Mouse (Mus musculus) heart, adult 2 months (tissue): ENCODE results near the gene Usp54. TPM values are rescaled to one million over a fixed set of nuclear protein-coding genes. Genes with fewer than 3 reads are reported as not detected.

ENCODE experiments used
- DNase-seq, 2 experiments: peaks; one replicate each; pipeline ENCODE4 v3.0.0; 2021
- H3K27ac ChIP-seq: fragments of 200-600 bp; 2 replicates; pipeline ENCODE4 v1.8.1; 2022
- H3K27me3 ChIP-seq: fragments of 200-500 bp; 2 replicates; pipeline ENCODE4 v1.6.1; 2012; ENCODE audit warnings: mild to moderate bottlenecking, low read length, inconsistent platforms, mixed read lengths; ENCODE audit not compliant: control insufficient read depth, insufficient read depth
- H3K36me3 ChIP-seq: fragments of 200-500 bp; 2 replicates; pipeline ENCODE4 v1.6.1; 2012; ENCODE audit warnings: low read length, inconsistent platforms; ENCODE audit not compliant: control insufficient read depth, insufficient read depth
- H3K4me1 ChIP-seq: fragments of 200-500 bp; 2 replicates; pipeline ENCODE4 v1.6.1; 2011; ENCODE audit warnings: low read length; ENCODE audit not compliant: control insufficient read depth, insufficient read depth
- H3K4me3 ChIP-seq: fragments of 200-600 bp; 2 replicates; pipeline ENCODE4 v1.8.1; 2022
- H3K79me2 ChIP-seq: fragments of 200-500 bp; replicated peaks from 2 replicates; pipeline ENCODE4 v1.6.1; 2012; ENCODE audit warnings: mild to moderate bottlenecking, inconsistent platforms, low read length, moderate library complexity, mixed read lengths; ENCODE audit not compliant: control insufficient read depth, insufficient read depth
- H3K9ac ChIP-seq: fragments of 200-500 bp; 2 replicates; pipeline ENCODE4 v1.6.1; 2012; ENCODE audit warnings: low read depth, mild to moderate bottlenecking, control low read depth, inconsistent platforms, low read length, mixed read lengths
- CTCF ChIP-seq: fragments of 200-600 bp; IDR thresholded peaks from 2 replicates; pipeline ENCODE4 v1.8.1; 2022; ENCODE audit warnings: antibody characterized with exemption, mild to moderate bottlenecking, moderate library complexity
- EP300 ChIP-seq: fragments of 200-500 bp; IDR thresholded peaks from 2 replicates; pipeline ENCODE4 v1.6.1; 2011; ENCODE audit warnings: low read depth, low read length, control low read depth; ENCODE audit not compliant: insufficient read depth
- POLR2A ChIP-seq: fragments of 200-500 bp; IDR thresholded peaks from 2 replicates; pipeline ENCODE4 v1.6.1; 2011; ENCODE audit warnings: mild to moderate bottlenecking, low read depth, low read length, control low read depth; ENCODE audit not compliant: insufficient read depth
- WGBS: fragments of 180-500 bp; shearing (Covaris S2); methylation state at CpG from one replicate; pipeline ENCODE4 v1.1.7; 2018; 5-methylcytosine and 5-hydroxymethylcytosine counted together
- intact Hi-C: fragments of 180-260 bp; cut with DNase I; formaldehyde crosslinking; loops from one replicate; pipeline ENCODE4 v1.15.1; 2025
- polyA plus RNA-seq: library from polyadenylated mRNA; depleted of rRNA; stranded (reverse); fragments of >200 nt; gene quantifications from 2 replicates; pipeline ENCODE4 v1.2.3, GENCODE M21; 2012
- total RNA-seq, 2 experiments: library from RNA; stranded (reverse); gene quantifications; 2 replicates each; pipeline ENCODE4 v1.2.3; 2021

Usp54 gene
- total and polyA plus RNA-seq, 3 experiments, result 10.9 to 16.2 (median 14.1) TPM

DNA sequence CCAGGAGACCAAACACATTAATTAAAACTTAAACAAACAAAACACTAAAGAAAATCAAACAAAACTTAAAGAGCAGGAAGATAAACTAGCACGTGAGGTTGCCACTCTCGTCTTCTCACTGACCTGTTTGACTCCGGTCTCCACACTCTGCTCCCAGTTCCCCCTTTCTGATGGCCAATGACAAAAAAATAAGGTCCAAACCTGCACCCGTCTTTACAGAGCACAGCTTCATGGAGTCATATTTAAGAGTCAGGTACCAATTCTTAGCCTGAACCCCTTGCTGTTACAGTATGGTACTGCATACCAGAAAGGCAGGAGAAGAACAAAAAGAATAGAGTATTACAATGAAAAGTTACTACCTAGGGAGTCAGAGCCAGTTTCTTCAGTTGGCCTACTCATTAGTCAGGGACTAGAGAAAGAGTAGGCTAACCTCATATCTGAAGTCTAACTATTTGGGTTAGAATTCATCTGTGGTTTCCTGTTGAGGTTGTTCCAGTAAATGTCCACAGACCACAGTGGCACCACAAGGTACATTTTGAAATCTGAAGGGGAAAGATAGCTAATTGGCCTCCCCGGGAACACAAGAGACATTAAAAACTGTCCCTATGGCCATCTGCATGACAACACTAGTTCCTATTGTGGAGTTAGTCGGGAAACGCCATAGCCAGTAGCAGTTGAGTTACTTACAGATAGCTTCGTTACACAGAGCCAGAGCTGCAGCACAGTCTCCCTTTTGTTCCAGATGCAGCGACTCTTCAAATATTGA is 75.4 kb downstream of the Usp54 start:
- Histone ChIP-seq H3K9ac (no peak overlapping the region), H3K27ac (no peak overlapping the region), H3K36me3 (no peaks in the 10 kb centered on the region), H3K4me1 (no peaks in the 10 kb centered on the region), H3K79me2 (no peaks in the 10 kb centered on the region), H3K4me3 (no peak overlapping the region), H3K27me3 (no peaks in the 10 kb centered on the region)
- TF ChIP-seq CTCF (no peak), POLR2A (no peak), EP300 (no peak)
- intact Hi-C loops, result no loop called here
- DNase-seq, result no peak
- 87% methylated on average over 9 of the region's 9 CpGs for WGBS

- no peak overlapping the region for H3K27ac ChIP-seq
- H3K79me2 ChIP-seq, result no peaks in the 10 kb centered on the region
- TF ChIP-seq CTCF (peak; percentile 27), POLR2A (no peak)
- 75% methylated on average over 12 of the region's 12 CpGs for WGBS
- H3K9ac ChIP-seq, result no peak overlapping the region
- intact Hi-C loops, result no loop called here
- H3K4me1 ChIP-seq, result no peaks in the 10 kb centered on the region
- no peak overlapping the region for H3K4me3 ChIP-seq
- H3K27me3 ChIP-seq, result no peaks in the 10 kb centered on the region
- no peak for DNase-seq
- H3K36me3 ChIP-seq, result no peaks in the 10 kb centered on the region
These were observed 76.2 kb downstream of the Usp54 start for GRCm38 (mm10) chr14:20564692-20565091.

DNA sequence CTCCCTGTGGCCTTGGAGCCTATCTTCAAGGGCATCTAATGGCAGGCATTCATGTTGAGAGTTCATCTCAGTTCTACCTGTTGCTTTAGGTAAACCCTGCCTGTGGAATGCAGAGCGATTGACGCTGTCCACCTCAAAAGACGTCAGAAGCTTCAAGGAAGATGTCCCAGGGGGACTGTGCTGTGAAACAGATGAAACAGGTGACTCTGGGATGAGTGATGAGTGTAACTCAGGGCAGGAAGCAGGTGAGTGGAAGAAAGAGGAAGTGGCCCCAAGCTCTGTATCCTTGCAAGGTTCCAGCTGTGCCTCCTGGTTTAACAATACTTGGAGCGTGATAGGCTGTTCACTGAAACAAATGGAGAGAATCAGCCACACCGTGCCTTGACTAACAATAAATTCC is 79.0 kb downstream of the Usp54 start:
- H3K79me2 ChIP-seq, result no peaks in the 10 kb centered on the region
- TF ChIP-seq POLR2A, result no peak
- no peak for TF ChIP-seq EP300
- no peak for TF ChIP-seq CTCF
- no peak for DNase-seq
- no peaks in the 10 kb centered on the region for H3K27me3 ChIP-seq
- H3K27ac ChIP-seq, result no peak overlapping the region
- no peak overlapping the region for H3K4me3 ChIP-seq
- 82% methylated on average over 5 of the region's 5 CpGs for WGBS
- no peaks in the 10 kb centered on the region for H3K36me3 ChIP-seq
- H3K4me1 ChIP-seq, result no peaks in the 10 kb centered on the region
- intact Hi-C loops, result no loop called here
- H3K9ac ChIP-seq, result no peak overlapping the region

- H3K36me3 ChIP-seq, result peaks cover 3% of the 10 kb centered on the region; the same call in 1 of the 2 replicates
- DNase-seq, result no peak
These were observed 90.7 kb downstream of the Usp54 start for GRCm38 (mm10) chr14:20550136-20550535.

GRCm38 (mm10) chr14:20546415-20546814 is 94.4 kb downstream of the Usp54 start, which contains the start of gene Ppp3cb:
TSS of gene Ppp3cb (minus strand) at chr14:20546573.
- peaks cover 10% of the 10 kb centered on the region for H3K36me3 ChIP-seq
- TF ChIP-seq EP300, result no peak
- TF ChIP-seq POLR2A, result peak; percentile 47
- H3K4me1 ChIP-seq, result peaks cover 3% of the 10 kb centered on the region
- peak within 1 kb of the TSS; percentile 85 for H3K4me3 ChIP-seq
- peak within 1 kb of the TSS; percentile 88 for H3K9ac ChIP-seq
- peak in 1 of 2 experiments; percentile 85 for DNase-seq
- intact Hi-C loops, result loop anchor here (1.0 to 5.0 kb wide), 3 partner anchors 64 to 154 kb away; partner anchors contain the start of genes Anxa7, Mrps16 and Usp54
- 0% methylated on average over 29 of the region's 29 CpGs for WGBS
- peak within 1 kb of the TSS; percentile 94 for H3K27ac ChIP-seq
- peaks cover 2% of the 10 kb centered on the region; the same call in 1 of the 2 replicates for H3K79me2 ChIP-seq
- H3K27me3 ChIP-seq, result no peaks in the 10 kb centered on the region

More at GRCm38 (mm10) chr14:20550136-20550535, 90.7 kb downstream of the Usp54 start:
- no peaks in the 10 kb centered on the region for H3K27me3 ChIP-seq
- H3K27ac ChIP-seq, result no peak overlapping the region
- H3K79me2 ChIP-seq, result no peaks in the 10 kb centered on the region
- TF ChIP-seq POLR2A, result no peak
- TF ChIP-seq EP300, result no peak
- TF ChIP-seq CTCF, result no peak
- WGBS, result 84% methylated on average over 2 of the region's 2 CpGs
- intact Hi-C loops, result no loop called here
- H3K4me3 ChIP-seq, result no peak overlapping the region
- H3K9ac ChIP-seq, result no peak overlapping the region
- no peaks in the 10 kb centered on the region for H3K4me1 ChIP-seq

DNA sequence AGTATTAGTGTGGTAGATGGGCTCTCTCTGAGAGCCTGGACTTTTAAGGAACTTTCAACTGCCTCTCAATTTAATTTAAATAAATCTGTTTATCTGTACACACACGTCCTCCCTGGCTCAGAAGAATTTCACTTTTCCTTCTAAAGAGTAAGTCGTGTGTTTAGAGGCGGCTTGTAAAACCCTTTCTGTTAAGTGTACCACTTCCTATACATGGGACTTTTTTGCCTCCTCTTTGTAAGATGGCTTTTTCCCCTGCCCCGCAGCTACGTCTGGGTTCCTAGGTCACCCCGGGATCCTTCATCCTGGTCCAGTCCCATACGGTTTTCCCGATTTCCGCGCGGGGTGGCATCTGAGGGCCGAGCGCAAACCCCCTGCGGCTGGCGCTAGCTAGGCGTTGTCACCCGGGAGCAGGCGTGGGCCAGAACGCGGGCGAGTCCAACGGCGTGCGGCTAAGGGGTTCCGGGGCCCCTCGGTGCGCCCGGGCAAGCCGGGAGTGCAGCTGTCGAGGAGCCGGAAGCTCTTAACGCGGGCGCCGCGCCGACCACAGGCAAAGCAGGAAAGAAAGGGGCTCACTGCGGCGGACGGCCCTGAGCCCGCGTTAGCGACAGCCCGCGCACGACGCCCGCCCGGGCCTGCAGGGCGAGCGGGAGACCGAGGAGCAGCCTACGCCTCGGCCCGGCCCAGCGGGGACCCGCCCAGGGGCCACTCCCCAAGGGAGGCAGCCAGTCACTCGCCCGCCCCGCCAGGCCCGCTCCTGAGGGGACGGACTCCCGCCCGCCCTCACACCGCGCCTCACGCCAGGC is 95.1 kb downstream of the Usp54 start:
- Histone ChIP-seq H3K27ac (peak overlapping the region; percentile 94), H3K27me3 (no peaks in the 10 kb centered on the region), H3K9ac (peak overlapping the region; percentile 88), H3K79me2 (peaks cover 2% of the 10 kb centered on the region; the same call in 1 of the 2 replicates), H3K4me3 (peak overlapping the region; percentile 85), H3K36me3 (peaks cover 10% of the 10 kb centered on the region), H3K4me1 (peaks cover 3% of the 10 kb centered on the region)
- intact Hi-C loops, result loop anchor here (1.0 to 5.0 kb wide), 3 partner anchors 63 to 153 kb away; partner anchors contain the start of genes Anxa7, Mrps16 and Usp54
- TF ChIP-seq POLR2A (peak; percentile 59; the same call in 1 of the 2 replicates), EP300 (no peak), CTCF (peak; percentile 16; the same call in 1 of the 2 replicates)
- DNase-seq, result peak; percentile 93 to 96
- under 1% methylated on average over 65 of the region's 67 CpGs for WGBS
